Mouse (Mus musculus) hindbrain, embryonic 11.5 days (tissue): ENCODE results near the gene Pnma1. TPM values are rescaled to one million over a fixed set of nuclear protein-coding genes. Genes with fewer than 3 reads are reported as not detected.

Experiments
- ATAC-seq: fragments of 200-750 bp; cut with Nextera tagmentation; 2 replicates; pipeline ENCODE4 v1.8.0; 2017; ENCODE audit warnings: mild to moderate bottlenecking, moderate TSS enrichment, moderate library complexity; ENCODE audit not compliant: low FRiP score
- DNase-seq: peaks from one replicate; pipeline ENCODE4 v3.0.0-alpha.2; 2015; ENCODE audit warnings: low spot score
- H3K27ac ChIP-seq: fragments of 300-500 bp; sonication (generic); 2 replicates; pipeline ENCODE4 v1.5.1; 2014; ENCODE audit warnings: mild to moderate bottlenecking, low read depth, low read length
- H3K27me3 ChIP-seq: fragments of 300-500 bp; sonication (generic); 2 replicates; pipeline ENCODE4 v1.6.1; 2014; ENCODE audit warnings: mild to moderate bottlenecking, low read length, moderate library complexity, mixed read lengths; ENCODE audit not compliant: control insufficient read depth, insufficient read depth
- H3K36me3 ChIP-seq: fragments of 300-500 bp; sonication (generic); 2 replicates; pipeline ENCODE4 v1.6.1; 2014; ENCODE audit warnings: mild to moderate bottlenecking, low read length, moderate library complexity, mixed read lengths; ENCODE audit not compliant: control insufficient read depth, insufficient read depth
- H3K4me1 ChIP-seq: fragments of 300-500 bp; sonication (generic); replicated peaks from 2 replicates; pipeline ENCODE4 v1.6.1; 2014; ENCODE audit warnings: low read length, mixed read lengths; ENCODE audit not compliant: control insufficient read depth, insufficient read depth
- H3K4me2 ChIP-seq: fragments of 300-500 bp; sonication (generic); replicated peaks from 2 replicates; pipeline ENCODE4 v1.6.1; 2014; ENCODE audit warnings: mild to moderate bottlenecking, low read depth, low read length
- H3K4me3 ChIP-seq: fragments of 300-500 bp; sonication (generic); 2 replicates; pipeline ENCODE4 v1.5.1; 2014; ENCODE audit warnings: low read depth, low read length
- H3K9ac ChIP-seq: fragments of 300-500 bp; sonication (generic); 2 replicates; pipeline ENCODE4 v1.6.1; 2014; ENCODE audit warnings: low read depth, low read length
- H3K9me3 ChIP-seq: fragments of 300-500 bp; sonication (generic); 2 replicates; pipeline ENCODE4 v1.6.1; 2016; ENCODE audit warnings: low read length; ENCODE audit not compliant: control insufficient read depth
- WGBS: fragments of 180-500 bp; shearing (Covaris S2); extraction: QIAGEN DNeasy Blood & Tissue Kit; methylation state at CpG from one replicate; pipeline ENCODE4 v1.1.7; 2014; 5-methylcytosine and 5-hydroxymethylcytosine counted together
- polyA plus RNA-seq: library from polyadenylated mRNA; unstranded; fragments of >200 nt; fragmentation: Nextera tagmentation; extraction: Ambion mirVana; gene quantifications from 2 replicates; pipeline ENCODE4 v1.2.1, GENCODE M21; 2014

Gene Pnma1
- polyA plus RNA-seq, 1 experiment from 2014 or later = 2.6 TPM

GRCm38 (mm10) chr12:84174190-84174811, 26.0 kb upstream of the Pnma1 start:
- Histone ChIP-seq H3K36me3 (peaks cover 6% of the 10 kb centered on the region; the same call in 1 of the 2 replicates), H3K9me3 (no peaks in the 10 kb centered on the region), H3K9ac (no peak overlapping the region), H3K4me3 (no peak overlapping the region), H3K4me1 (peaks cover 14% of the 10 kb centered on the region), H3K27ac (no peak overlapping the region), H3K27me3 (no peaks in the 10 kb centered on the region), H3K4me2 (no peak overlapping the region)
- 78% methylated on average over 9 of the region's 9 CpGs for WGBS
- DNase-seq = no peak
- no peak for ATAC-seq

DNA sequence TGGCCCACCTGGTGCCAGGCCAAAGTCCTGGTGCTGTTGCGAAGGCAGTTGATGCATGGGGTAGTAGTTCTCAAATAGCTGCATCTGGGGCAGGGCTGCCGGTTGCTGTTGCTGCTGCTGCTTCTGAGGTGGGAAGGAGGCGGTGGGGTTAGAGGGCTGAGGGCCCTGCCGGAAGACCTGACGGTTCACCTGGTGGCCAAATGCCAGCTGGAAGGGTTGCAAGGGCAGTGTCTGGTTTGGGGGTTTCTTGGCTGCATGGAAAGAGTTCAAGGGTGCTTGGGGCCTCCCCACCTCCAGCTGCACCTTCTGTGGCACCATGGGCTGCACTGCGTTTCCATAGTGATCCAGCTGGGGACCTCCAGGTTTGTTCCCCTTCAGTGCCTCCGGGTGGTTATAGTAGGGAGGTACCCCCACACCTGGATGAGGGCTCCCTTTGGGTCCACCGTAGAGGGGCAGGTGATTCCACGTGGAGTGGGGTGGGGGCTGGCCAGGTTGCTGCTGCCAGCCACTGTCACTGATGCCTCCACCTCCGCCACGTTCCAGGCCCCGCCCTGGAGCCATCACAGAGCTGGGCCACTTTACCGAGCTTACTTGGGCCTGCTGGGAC, 25.1 kb upstream of the Pnma1 start:
- no peak for ATAC-seq
- WGBS = 91% methylated on average over 13 of the region's 13 CpGs

DNA sequence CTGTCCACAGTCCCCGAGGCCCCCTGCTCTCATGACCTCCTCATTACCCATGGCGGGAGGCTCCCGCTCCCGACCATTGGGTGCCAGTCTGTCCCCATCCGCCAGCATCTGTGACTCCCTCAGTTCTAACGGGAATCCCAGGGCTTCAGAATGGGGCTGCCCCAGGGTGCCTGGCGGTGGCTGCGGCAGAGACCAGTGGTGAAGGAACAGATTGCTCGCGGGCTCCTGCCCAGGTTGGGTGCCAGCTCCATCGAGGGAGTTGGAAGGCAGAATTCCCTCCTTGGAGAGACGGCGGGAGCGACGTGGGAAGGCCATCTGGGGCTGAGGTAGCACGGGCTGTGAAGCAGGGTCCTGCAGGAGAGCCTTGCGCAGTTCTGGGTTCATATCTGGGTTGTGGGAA, 24.6 kb upstream of the Pnma1 start:
- H3K27me3 ChIP-seq = no peaks in the 10 kb centered on the region
- no peak overlapping the region for H3K4me3 ChIP-seq
- H3K36me3 ChIP-seq = peaks cover 6% of the 10 kb centered on the region; the same call in 1 of the 2 replicates
- H3K4me2 ChIP-seq = no peak overlapping the region
- H3K9ac ChIP-seq = no peak overlapping the region
- peaks cover 13% of the 10 kb centered on the region for H3K4me1 ChIP-seq
- 92% methylated on average over 17 of the region's 17 CpGs for WGBS
- no peaks in the 10 kb centered on the region for H3K9me3 ChIP-seq
- DNase-seq (no peak), ATAC-seq (no peak)
- no peak overlapping the region for H3K27ac ChIP-seq

More for the DNA sequence above, 25.1 kb upstream of the Pnma1 start:
- no peak for DNase-seq
- no peak overlapping the region for H3K27ac ChIP-seq
- H3K27me3 ChIP-seq = no peaks in the 10 kb centered on the region
- H3K4me1 ChIP-seq = peaks cover 14% of the 10 kb centered on the region
- no peak overlapping the region for H3K9ac ChIP-seq
- H3K36me3 ChIP-seq = peaks cover 6% of the 10 kb centered on the region; the same call in 1 of the 2 replicates
- no peak overlapping the region for H3K4me3 ChIP-seq
- H3K9me3 ChIP-seq = no peaks in the 10 kb centered on the region
- H3K4me2 ChIP-seq = no peak overlapping the region

- H3K9ac ChIP-seq = no peak overlapping the region
- WGBS = 96% methylated on average over 3 of the region's 3 CpGs
- no peaks in the 10 kb centered on the region for H3K9me3 ChIP-seq
- peaks cover 6% of the 10 kb centered on the region; the same call in 1 of the 2 replicates for H3K36me3 ChIP-seq
- no peak overlapping the region for H3K4me3 ChIP-seq
- no peak overlapping the region for H3K4me2 ChIP-seq
- ATAC-seq = no peak
- peaks cover 7% of the 10 kb centered on the region for H3K4me1 ChIP-seq
- H3K27me3 ChIP-seq = no peaks in the 10 kb centered on the region
- DNase-seq = no peak
- H3K27ac ChIP-seq = no peak overlapping the region
Measured at GRCm38 (mm10) chr12:84172216-84172615, 23.9 kb upstream of the Pnma1 start.

DNA sequence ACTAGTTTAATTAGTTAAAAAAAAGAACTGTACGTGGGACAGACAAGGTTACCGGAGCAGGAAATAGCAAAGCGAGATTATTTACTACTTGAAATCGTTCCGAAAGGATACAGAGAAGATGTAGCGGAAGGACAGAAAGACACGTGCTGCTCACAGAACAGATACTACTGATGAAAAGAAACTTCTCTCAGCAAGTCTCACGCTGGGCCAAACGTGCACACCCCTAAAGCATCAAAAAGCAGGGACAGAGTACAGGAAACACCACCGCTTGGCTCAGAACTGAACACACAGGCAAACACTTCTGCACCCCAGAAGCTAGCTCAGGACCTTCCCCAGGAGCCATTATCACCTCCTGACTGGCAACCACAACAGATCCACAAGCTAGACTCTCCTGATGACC, 22.3 kb upstream of the Pnma1 start:
- WGBS = 92% methylated on average over 10 of the region's 10 CpGs
- ATAC-seq (no peak), DNase-seq (no peak)
- Histone ChIP-seq H3K4me3 (no peak overlapping the region), H3K9me3 (no peaks in the 10 kb centered on the region), H3K36me3 (peaks cover 6% of the 10 kb centered on the region; the same call in 1 of the 2 replicates), H3K27ac (no peak overlapping the region), H3K27me3 (no peaks in the 10 kb centered on the region), H3K4me1 (no peaks in the 10 kb centered on the region), H3K9ac (no peak overlapping the region), H3K4me2 (no peak overlapping the region)

DNA sequence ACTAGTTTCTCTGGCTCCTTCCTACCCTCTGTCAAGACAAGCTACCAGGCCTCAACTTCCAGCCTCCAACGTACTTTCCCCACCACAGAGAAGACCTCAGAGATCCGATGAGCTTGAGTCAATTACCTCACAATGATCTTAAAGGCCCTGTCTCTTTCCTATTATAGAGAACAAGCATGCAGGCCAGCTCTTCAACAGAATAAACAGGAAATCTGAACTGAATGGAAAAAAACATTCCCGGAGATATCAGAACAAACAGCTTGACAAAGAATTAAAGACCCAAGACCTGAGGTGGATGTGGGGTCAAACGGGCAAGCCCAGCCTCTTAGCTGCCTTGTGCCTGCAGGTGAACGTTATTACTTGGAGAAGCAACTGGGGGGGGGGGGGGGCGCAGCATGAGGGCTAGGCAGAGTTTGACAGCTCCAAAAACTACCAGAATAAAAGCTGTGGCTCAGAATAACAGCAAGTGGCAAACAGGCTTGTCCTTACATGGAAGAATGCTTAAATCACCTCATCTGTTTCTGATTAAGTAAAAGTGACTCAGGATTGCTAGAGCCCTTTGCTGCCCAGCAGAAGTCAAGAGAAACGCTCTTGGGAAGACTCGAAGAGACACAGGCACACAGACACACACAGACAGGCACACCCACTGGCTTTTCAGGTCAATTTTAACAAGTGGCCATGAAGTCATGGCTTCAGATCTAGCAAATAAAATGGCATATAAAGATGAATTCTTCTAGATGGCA, 17.5 kb upstream of the Pnma1 start:
- no peaks in the 10 kb centered on the region for H3K36me3 ChIP-seq
- DNase-seq = no peak
- no peak overlapping the region for H3K4me2 ChIP-seq
- H3K4me3 ChIP-seq = no peak overlapping the region
- no peaks in the 10 kb centered on the region for H3K4me1 ChIP-seq
- WGBS = 68% methylated on average over 8 of the region's 8 CpGs
- H3K27ac ChIP-seq = no peak overlapping the region
- H3K9me3 ChIP-seq = no peaks in the 10 kb centered on the region
- H3K27me3 ChIP-seq = no peaks in the 10 kb centered on the region
- no peak overlapping the region for H3K9ac ChIP-seq
- ATAC-seq = no peak

- Histone ChIP-seq H3K4me1 (no peaks in the 10 kb centered on the region), H3K27ac (no peak overlapping the region), H3K4me3 (no peak overlapping the region), H3K9me3 (no peaks in the 10 kb centered on the region), H3K9ac (no peak overlapping the region), H3K4me2 (no peak overlapping the region), H3K36me3 (peaks cover 6% of the 10 kb centered on the region; the same call in 1 of the 2 replicates), H3K27me3 (no peaks in the 10 kb centered on the region)
- WGBS = 78% methylated on average over 11 of the region's 11 CpGs
- no peak for ATAC-seq
- no peak for DNase-seq
Measured at GRCm38 (mm10) chr12:84163586-84164110, 15.4 kb upstream of the Pnma1 start.

DNA sequence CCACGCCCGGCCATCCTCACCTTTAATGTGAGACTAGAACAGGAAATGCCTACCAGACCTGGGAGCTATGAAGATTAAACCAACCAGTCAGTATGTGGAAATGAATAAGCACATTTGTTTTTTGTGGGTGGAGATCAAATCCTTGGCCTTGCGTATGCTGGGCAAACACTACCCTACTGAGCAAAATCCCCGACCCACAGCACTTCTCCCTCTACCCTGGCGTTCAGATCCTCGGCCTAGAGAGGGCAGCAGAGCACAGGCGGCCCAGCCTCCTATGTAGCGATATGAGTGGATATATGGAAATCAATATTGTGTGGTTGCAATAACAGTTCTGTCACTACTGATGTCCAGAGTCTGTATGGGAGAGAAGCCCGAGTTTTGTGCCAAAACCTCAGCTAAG, 14.8 kb upstream of the Pnma1 start:
- no peak overlapping the region for H3K4me2 ChIP-seq
- H3K4me1 ChIP-seq = no peaks in the 10 kb centered on the region
- DNase-seq = no peak
- no peaks in the 10 kb centered on the region for H3K27me3 ChIP-seq
- H3K9ac ChIP-seq = no peak overlapping the region
- no peak for ATAC-seq
- H3K27ac ChIP-seq = no peak overlapping the region
- H3K4me3 ChIP-seq = no peak overlapping the region
- peaks cover 6% of the 10 kb centered on the region; the same call in 1 of the 2 replicates for H3K36me3 ChIP-seq
- H3K9me3 ChIP-seq = no peaks in the 10 kb centered on the region
- WGBS = 86% methylated on average over 9 of the region's 9 CpGs
